Mouse (Mus musculus) adrenal gland, postnatal 14 days (tissue): ENCODE measurements at regions not wholly inside any gene's neighbourhood (a gene's known extent, or its start where the extent isn't known, plus 50 kb on each side); places are given as distances from the start of the nearest gene placed in this dataset.

Source experiments
- DNase-seq: peaks from one replicate; pipeline ENCODE4 v3.0.0; 2021; ENCODE audit warnings: mixed read lengths

GRCm38 (mm10) chr1:18668901-18669300, 404.0 kb upstream of the Defb41 start:
- no peak for DNase-seq

GRCm38 (mm10) chr1:18668265-18668664, 403.3 kb upstream of the Defb41 start:
- DNase-seq = no peak

- no peak for DNase-seq
Observed at GRCm38 (mm10) chr1:18640858-18641257, 375.9 kb upstream of the Defb41 start.

GRCm38 (mm10) chr1:18639460-18640300, 374.7 kb upstream of the Defb41 start:
- no peak for DNase-seq

- DNase-seq = no peak
Observed at GRCm38 (mm10) chr1:18637334-18637733, 372.4 kb upstream of the Defb41 start.

- DNase-seq = no peak
Observed at GRCm38 (mm10) chr1:18610231-18610630, 345.3 kb upstream of the Defb41 start.

- no peak for DNase-seq
Observed at GRCm38 (mm10) chr1:18599864-18600263, 334.9 kb upstream of the Defb41 start.

- no peak for DNase-seq
Observed at GRCm38 (mm10) chr1:18598908-18599307, 334.0 kb upstream of the Defb41 start.

GRCm38 (mm10) chr1:18583358-18584128, 318.6 kb upstream of the Defb41 start:
- no peak for DNase-seq

GRCm38 (mm10) chr1:18578625-18579024, 313.7 kb upstream of the Defb41 start:
- DNase-seq = no peak

- DNase-seq = no peak
Observed at GRCm38 (mm10) chr1:18567086-18567485, 302.1 kb upstream of the Defb41 start.

- no peak for DNase-seq
Observed at GRCm38 (mm10) chr1:18551211-18551610, 286.3 kb upstream of the Defb41 start.

GRCm38 (mm10) chr1:18531702-18532101, 266.8 kb upstream of the Defb41 start:
- no peak for DNase-seq

GRCm38 (mm10) chr1:18524485-18524884, 259.5 kb upstream of the Defb41 start:
- no peak for DNase-seq

GRCm38 (mm10) chr1:18522902-18523301, 258.0 kb upstream of the Defb41 start:
- no peak for DNase-seq

GRCm38 (mm10) chr1:18512764-18513163, 247.8 kb upstream of the Defb41 start:
- DNase-seq = no peak

GRCm38 (mm10) chr1:18498556-18498955, 233.6 kb upstream of the Defb41 start:
- DNase-seq = peak; percentile 38

GRCm38 (mm10) chr1:18468496-18468895, 203.6 kb upstream of the Defb41 start:
- DNase-seq = no peak

GRCm38 (mm10) chr1:18465303-18465829, 200.4 kb upstream of the Defb41 start:
- DNase-seq = no peak

- no peak for DNase-seq
Observed at GRCm38 (mm10) chr1:18463218-18463617, 198.3 kb upstream of the Defb41 start.

- DNase-seq = no peak
Observed at GRCm38 (mm10) chr1:18416297-18416732, 151.4 kb upstream of the Defb41 start.

GRCm38 (mm10) chr1:18415879-18416278, 150.9 kb upstream of the Defb41 start:
- DNase-seq = no peak

GRCm38 (mm10) chr1:18412746-18413145, 147.8 kb upstream of the Defb41 start:
- DNase-seq = no peak
